Mouse (Mus musculus): ENCODE results near the gene Dnajc12. TPM values are rescaled to one million over a fixed set of nuclear protein-coding genes. Genes with fewer than 3 reads are reported as not detected.
A peak's percentile ranks its signal among the peaks of the same experiment; 100 is the strongest.
"Not testable (repeated sequence)": the region's sequence is repeated elsewhere in the genome, so short reads cannot be mapped to it uniquely, and the experiment has no call there.

The Dnajc12 gene
- total and polyA plus RNA-seq, 2 experiments from 2014 or later = 6.6 to 23.4 TPM

DNA sequence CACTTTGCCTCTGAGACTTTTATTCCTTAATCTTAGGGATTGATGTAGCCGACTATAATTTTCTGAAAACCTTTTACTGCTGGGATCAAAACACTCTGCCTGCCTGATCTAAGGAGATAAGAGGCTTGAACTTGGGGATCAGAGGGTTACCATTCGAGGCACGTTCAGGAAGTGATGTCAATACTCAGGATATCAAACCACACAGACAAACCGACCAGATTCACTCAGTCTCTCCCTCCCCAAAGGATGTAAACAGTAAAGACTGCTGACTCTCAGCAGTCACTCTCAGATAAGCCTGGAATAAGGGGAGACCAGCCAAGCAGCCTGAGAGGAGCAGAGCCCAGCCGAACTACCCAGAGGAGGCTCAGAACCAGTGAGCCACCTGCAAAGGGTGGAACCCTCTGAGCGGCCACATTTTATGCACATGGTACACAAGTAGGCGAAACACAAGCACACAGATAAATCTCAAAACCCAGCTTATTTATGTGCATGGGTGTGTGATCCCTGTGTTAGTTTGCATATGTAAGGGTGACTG lies 57.5 kb downstream of the Dnajc12 start:
- 82% methylated on average over 7 of the region's 7 CpGs for WGBS
- Histone ChIP-seq H3K27ac (no peak overlapping the region), H3K27me3 (ENCODE audit: insufficient read depth, low read length) (no peaks in the 10 kb centered on the region), H3K9ac (replicated peaks; ENCODE audit: low read length) (no peak overlapping the region), H3K4me2 (ENCODE audit: low read depth, low read length) (no peak overlapping the region), H3K9me3 (ENCODE audit: low read length) (no peaks in the 10 kb centered on the region), H3K4me3 (ENCODE audit: low read length) (no peak overlapping the region), H3K4me1 (ENCODE audit: insufficient read depth, low read length) (no peaks in the 10 kb centered on the region), H3K36me3 (ENCODE audit: insufficient read depth, low read length) (no peaks in the 10 kb centered on the region)
- no peak for ATAC-seq
- TF ChIP-seq CTCF (IDR thresholded peaks at IDR 0.05; ENCODE audit: low read depth) = no peak
- no peak for DNase-seq (ENCODE audit: low spot score)

GRCm38 (mm10) chr10:63444602-63445387 lies 62.6 kb downstream of the Dnajc12 start:
- H3K4me2 ChIP-seq (ENCODE audit: low read depth, low read length); H3K27me3 ChIP-seq (ENCODE audit: insufficient read depth, low read length); H3K4me1 ChIP-seq (ENCODE audit: insufficient read depth, low read length); ATAC-seq; H3K9me3 ChIP-seq (ENCODE audit: low read length); H3K4me3 ChIP-seq (ENCODE audit: low read length); H3K36me3 ChIP-seq (ENCODE audit: insufficient read depth, low read length); DNase-seq (ENCODE audit: low spot score); H3K27ac ChIP-seq; H3K9ac ChIP-seq (replicated peaks; ENCODE audit: low read length): not testable (repeated sequence)
- 91% methylated on average over 13 of the region's 13 CpGs for WGBS

DNA sequence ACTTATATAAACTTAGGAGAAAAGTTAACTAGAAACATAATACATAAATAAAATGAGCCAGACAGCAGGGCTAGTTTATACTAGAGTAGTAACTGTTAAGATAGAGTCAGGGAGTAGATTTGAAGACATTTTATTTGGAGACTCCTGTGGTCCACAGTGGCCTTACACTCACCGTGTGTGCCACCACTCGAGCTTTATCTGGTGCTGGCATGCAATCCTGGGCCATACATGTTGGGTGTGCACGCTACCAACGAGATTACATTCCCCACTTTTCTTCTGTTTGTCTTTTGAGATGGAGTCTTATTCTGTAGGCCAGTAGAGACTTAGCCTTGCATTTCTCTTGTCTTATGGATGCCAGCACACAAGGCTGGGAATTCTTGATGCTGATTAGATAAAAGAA lies 71.7 kb downstream of the Dnajc12 start:
- Histone ChIP-seq H3K9ac (replicated peaks; ENCODE audit: low read length) (no peak overlapping the region), H3K4me2 (ENCODE audit: low read depth, low read length) (no peak overlapping the region), H3K27ac (no peak overlapping the region), H3K36me3 (ENCODE audit: insufficient read depth, low read length) (no peaks in the 10 kb centered on the region), H3K4me3 (ENCODE audit: low read length) (no peak overlapping the region), H3K9me3 (ENCODE audit: low read length) (no peaks in the 10 kb centered on the region), H3K4me1 (ENCODE audit: insufficient read depth, low read length) (no peaks in the 10 kb centered on the region), H3K27me3 (ENCODE audit: insufficient read depth, low read length) (no peaks in the 10 kb centered on the region)
- ATAC-seq (no peak), DNase-seq (ENCODE audit: low spot score) (no peak)
- 92% methylated on average over 4 of the region's 4 CpGs for WGBS
- TF ChIP-seq CTCF (IDR thresholded peaks at IDR 0.05; ENCODE audit: low read depth) = no peak

DNA sequence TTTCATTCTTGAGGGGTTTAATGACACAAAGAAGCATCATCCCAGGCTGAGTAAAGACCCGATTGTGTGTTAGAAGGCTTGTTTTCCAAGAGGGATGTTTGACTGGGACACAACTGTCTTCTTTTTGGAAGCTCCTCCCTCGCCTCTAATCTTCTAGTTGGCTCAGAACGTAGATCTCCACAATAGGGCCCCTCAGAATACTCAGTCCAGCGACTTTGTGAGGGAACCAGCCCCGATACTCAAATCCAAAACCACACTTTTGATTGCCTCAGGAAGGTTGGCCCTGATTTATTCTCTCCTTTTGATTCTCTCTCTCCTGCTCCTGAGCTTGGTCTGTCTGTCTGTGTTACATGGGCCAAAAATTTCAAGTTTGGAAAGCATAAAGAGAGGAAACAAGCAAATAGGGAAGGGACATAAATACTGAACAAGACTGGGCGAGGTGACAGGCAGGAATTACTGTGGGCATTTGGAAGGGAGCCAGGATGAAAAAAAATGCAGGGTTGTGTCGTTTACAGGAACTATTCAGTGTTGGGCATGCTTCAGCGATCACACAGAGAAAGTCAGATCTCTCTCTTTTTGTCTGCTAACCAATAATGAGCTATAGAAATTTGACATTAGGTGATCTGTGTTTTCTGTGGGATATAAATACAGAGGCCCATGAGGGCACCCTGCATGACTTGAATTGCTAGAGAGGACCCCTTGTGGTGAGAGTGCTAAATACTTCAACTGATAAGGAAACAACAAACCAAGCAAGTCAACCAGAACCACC lies 73.1 kb downstream of the Dnajc12 start:
- no peaks in the 10 kb centered on the region for H3K27me3 ChIP-seq (ENCODE audit: insufficient read depth, low read length)
- H3K4me2 ChIP-seq (ENCODE audit: low read depth, low read length) = no peak overlapping the region
- DNase-seq (ENCODE audit: low spot score) (peak; percentile 70), ATAC-seq (0 out of 2 replicates have a peak, but pooled peaks have one; percentile 51)
- H3K9ac ChIP-seq (replicated peaks; ENCODE audit: low read length) = no peak overlapping the region
- 32% methylated on average over 8 of the region's 8 CpGs for WGBS
- H3K4me1 ChIP-seq (ENCODE audit: insufficient read depth, low read length) = no peaks in the 10 kb centered on the region
- peak; percentile 33 for TF ChIP-seq CTCF (IDR thresholded peaks at IDR 0.05; ENCODE audit: low read depth)
- H3K9me3 ChIP-seq (ENCODE audit: low read length) = no peaks in the 10 kb centered on the region
- H3K4me3 ChIP-seq (ENCODE audit: low read length) = no peak overlapping the region
- no peak overlapping the region for H3K27ac ChIP-seq
- H3K36me3 ChIP-seq (ENCODE audit: insufficient read depth, low read length) = no peaks in the 10 kb centered on the region

GRCm38 (mm10) chr10:63457292-63458128 lies 75.3 kb downstream of the Dnajc12 start:
- ATAC-seq (no peak), DNase-seq (ENCODE audit: low spot score) (no peak)
- Histone ChIP-seq H3K4me3 (ENCODE audit: low read length) (no peak overlapping the region), H3K9me3 (ENCODE audit: low read length) (no peaks in the 10 kb centered on the region), H3K27me3 (ENCODE audit: insufficient read depth, low read length) (no peaks in the 10 kb centered on the region), H3K4me2 (ENCODE audit: low read depth, low read length) (no peak overlapping the region), H3K27ac (no peak overlapping the region), H3K9ac (replicated peaks; ENCODE audit: low read length) (no peak overlapping the region), H3K4me1 (ENCODE audit: insufficient read depth, low read length) (no peaks in the 10 kb centered on the region), H3K36me3 (ENCODE audit: insufficient read depth, low read length) (no peaks in the 10 kb centered on the region)
- no peak for TF ChIP-seq CTCF (IDR thresholded peaks at IDR 0.05; ENCODE audit: low read depth)
- 83% methylated on average over 17 of the region's 17 CpGs for WGBS

Other genes with a start within 250 kb of the Dnajc12 start
- 0.16 and 3.0 TPM in 2 replicates for gene Mypn, start 178.5 kb upstream of the Dnajc12 start, total RNA-seq (2014; rRNA removed)
- gene Mypn, start 178.5 kb upstream of the Dnajc12 start, polyA plus RNA-seq (2015; fragmentation: Nextera tagmentation; extraction: Ambion mirVana) = 0.71 and 0.79 TPM in 2 replicates
- gene Herc4, start 138.6 kb upstream of the Dnajc12 start, total RNA-seq (2014; rRNA removed) = 30.0 and 52.7 TPM in 2 replicates
- gene Herc4, start 138.6 kb upstream of the Dnajc12 start, polyA plus RNA-seq (2015; fragmentation: Nextera tagmentation; extraction: Ambion mirVana) = 16.6 and 18.0 TPM in 2 replicates
- gene Sirt1, start 739 bp upstream of the Dnajc12 start, total RNA-seq (2014; rRNA removed) = 11.0 and 12.6 TPM in 2 replicates
- gene Sirt1, start 739 bp upstream of the Dnajc12 start, polyA plus RNA-seq (2015; fragmentation: Nextera tagmentation; extraction: Ambion mirVana) = 3.2 and 3.5 TPM in 2 replicates
- not detected in 2 replicates for gene Gm7075, start 39.3 kb downstream of the Dnajc12 start, total RNA-seq (2014; rRNA removed)
- gene Gm7075, start 39.3 kb downstream of the Dnajc12 start, polyA plus RNA-seq (2015; fragmentation: Nextera tagmentation; extraction: Ambion mirVana) = not detected in 2 replicates
- gene Ctnna3, start 47.7 kb downstream of the Dnajc12 start, total RNA-seq (2014; rRNA removed) = 2.1 and 2.9 TPM in 2 replicates
- 1.0 and 1.3 TPM in 2 replicates for gene Ctnna3, start 47.7 kb downstream of the Dnajc12 start, polyA plus RNA-seq (2015; fragmentation: Nextera tagmentation; extraction: Ambion mirVana)

Data from hindbrain, postnatal 0 days (tissue).